ENCODE assay signal across 28 mouse cellular contexts in genomic region chr2:105951350-105951940, GRCm38 (mm10). TPM values are rescaled to one million over a fixed set of nuclear protein-coding genes. Genes with fewer than 3 reads are reported as not detected.
DNase-seq lines count a peak whose midpoint lies in the region; ATAC-seq and TF ChIP-seq lines count a peak whose summit lies in the region.
"Had no signal": no experiment of that assay in that cellular context is flagged by ENCODE, and none has a peak within 500 bp of the region (broad histone marks: within the 10 kb centered on the region; RNA-seq: fewer than 3 reads in every experiment).

No protein-coding gene starts in this region.

- peak; percentile 30 for DNase-seq in kidney, adult 9 months
- no peak for DNase-seq in kidney, adult 18-20 months
- no peak for DNase-seq in liver, embryonic 11.5 days (ENCODE audit: low spot score)
- no peak for DNase-seq in liver, postnatal 0 days
- DNase-seq: adrenal gland, adult 8-10 months; adrenal gland, postnatal 25 days; cerebellum, adult 11-12 months; cerebellum, adult 8-10 months; cerebellum, postnatal 10 days; cerebellum, postnatal 36 days; embryo, embryonic 11 days; gastrocnemius, postnatal 25 days; heart, adult 18-20 months; heart, postnatal 10 days; heart, postnatal 36 days had no signal

- peak; percentile 68 for ATAC-seq in liver, embryonic 16.5 days (ENCODE audit: low read depth)
- no peak for ATAC-seq in liver, embryonic 11.5 days (replicated peaks; ENCODE audit: low FRiP score)
- peak; percentile 53; the same call in 1 of the 2 replicates for ATAC-seq in intestine, embryonic 16.5 days
- ATAC-seq in liver, postnatal 0 days = peak; percentile 73
- ATAC-seq: activated CD4-positive, CD25-positive, alpha-beta regulatory T cell, adult 4 months; CD4-positive, CD25-positive, alpha-beta regulatory T cell, adult 4 months; forebrain, embryonic 15.5 days had no signal

- no peaks in the 10 kb centered on the region for H3K27me3 ChIP-seq in liver, embryonic 16.5 days (ENCODE audit: control insufficient read depth, insufficient read depth, low read depth, low read length)
- no peaks in the 10 kb centered on the region for H3K27me3 ChIP-seq in liver, embryonic 11.5 days (replicated peaks; ENCODE audit: control insufficient read depth, insufficient read depth, low read length)
- H3K27me3 ChIP-seq in intestine, embryonic 16.5 days (replicated peaks; ENCODE audit: control insufficient read depth, insufficient read depth, low read length) = no peaks in the 10 kb centered on the region
- H3K27me3 ChIP-seq in liver, postnatal 0 days (ENCODE audit: insufficient read depth, low read length) = no peaks in the 10 kb centered on the region
- H3K27me3 ChIP-seq: embryonic facial prominence, embryonic 13.5 days; forebrain, embryonic 12.5 days; forebrain, embryonic 15.5 days; heart, embryonic 12.5 days; heart, embryonic 15.5 days; hindbrain, embryonic 13.5 days had no signal

- H3K4me3 ChIP-seq in liver, embryonic 16.5 days (ENCODE audit: low read depth, low read length) = no peak overlapping the region
- H3K4me3 ChIP-seq in liver, embryonic 11.5 days (ENCODE audit: low read depth, low read length) = no peak overlapping the region
- H3K4me3 ChIP-seq in intestine, embryonic 16.5 days (ENCODE audit: low read length) = no peak overlapping the region
- H3K4me3 ChIP-seq in liver, postnatal 0 days (ENCODE audit: low read depth, low read length) = no peak overlapping the region
- H3K4me3 ChIP-seq: embryonic facial prominence, embryonic 10.5 days; embryonic facial prominence, embryonic 13.5 days; erythroblast, embryonic 14.5 days; forebrain, embryonic 12.5 days; forebrain, embryonic 15.5 days; heart, embryonic 12.5 days; heart, embryonic 15.5 days; hindbrain, embryonic 10.5 days; hindbrain, embryonic 13.5 days had no signal

- 73% methylated on average over 1 of the region's 1 CpGs for WGBS in liver, embryonic 16.5 days (ENCODE audit: insufficient replicate concordance)
- 83% methylated on average over 1 of the region's 1 CpGs for WGBS in liver, embryonic 11.5 days
- WGBS in intestine, embryonic 16.5 days = 60% methylated on average over 1 of the region's 1 CpGs
- WGBS in liver, postnatal 0 days (ENCODE audit: insufficient replicate concordance) = 54% methylated on average over 1 of the region's 1 CpGs

- H3K36me3 ChIP-seq in liver, embryonic 16.5 days (ENCODE audit: control insufficient read depth, insufficient read depth) = no peaks in the 10 kb centered on the region
- H3K36me3 ChIP-seq in liver, embryonic 11.5 days (ENCODE audit: control insufficient read depth, insufficient read depth, low read length) = no peaks in the 10 kb centered on the region
- H3K36me3 ChIP-seq in intestine, embryonic 16.5 days (ENCODE audit: control insufficient read depth, insufficient read depth, low read length) = no peaks in the 10 kb centered on the region
- H3K36me3 ChIP-seq in liver, postnatal 0 days (replicated peaks; ENCODE audit: insufficient read depth, low read length) = no peaks in the 10 kb centered on the region; the same call in 1 of the 2 replicates
- H3K36me3 ChIP-seq: forebrain, embryonic 12.5 days; forebrain, embryonic 15.5 days; heart, embryonic 12.5 days; heart, embryonic 15.5 days; hindbrain, embryonic 13.5 days had no signal

- H3K9ac ChIP-seq in liver, embryonic 16.5 days (ENCODE audit: low read depth, low read length) = no peak overlapping the region
- H3K9ac ChIP-seq in liver, embryonic 11.5 days (ENCODE audit: low read depth, low read length) = no peak overlapping the region
- H3K9ac ChIP-seq in intestine, embryonic 16.5 days (ENCODE audit: low read depth, low read length) = no peak overlapping the region
- no peak overlapping the region for H3K9ac ChIP-seq in liver, postnatal 0 days (replicated peaks)
- H3K9ac ChIP-seq: embryonic facial prominence, embryonic 13.5 days; forebrain, embryonic 12.5 days; forebrain, embryonic 15.5 days; heart, embryonic 12.5 days; heart, embryonic 15.5 days; hindbrain, embryonic 13.5 days had no signal

- H3K4me1 ChIP-seq in liver, embryonic 16.5 days (ENCODE audit: control insufficient read depth, low read depth, low read length) = peaks cover 4% of the 10 kb centered on the region; the same call in 1 of the 2 replicates
- no peaks in the 10 kb centered on the region for H3K4me1 ChIP-seq in liver, embryonic 11.5 days (replicated peaks; ENCODE audit: control insufficient read depth, insufficient read depth, low read length)
- H3K4me1 ChIP-seq in intestine, embryonic 16.5 days (ENCODE audit: control insufficient read depth, insufficient read depth, low read length) = no peaks in the 10 kb centered on the region
- H3K4me1 ChIP-seq in liver, postnatal 0 days (ENCODE audit: insufficient read depth) = peaks cover 5% of the 10 kb centered on the region; the same call in 1 of the 2 replicates
- H3K4me1 ChIP-seq: embryonic facial prominence, embryonic 10.5 days; embryonic facial prominence, embryonic 13.5 days; forebrain, embryonic 12.5 days; forebrain, embryonic 15.5 days; hindbrain, embryonic 10.5 days; hindbrain, embryonic 13.5 days had no signal

- TF ChIP-seq EP300 in liver, postnatal 0 days (IDR thresholded peaks at IDR 0.05; ENCODE audit: low read depth) = no peak

- no peaks in the 10 kb centered on the region for H3K9me3 ChIP-seq in liver, embryonic 16.5 days (replicated peaks; ENCODE audit: control insufficient read depth, low read length)
- no peaks in the 10 kb centered on the region for H3K9me3 ChIP-seq in liver, embryonic 11.5 days (ENCODE audit: control insufficient read depth, low read length)
- H3K9me3 ChIP-seq in intestine, embryonic 16.5 days (ENCODE audit: control insufficient read depth, low read length) = no peaks in the 10 kb centered on the region
- no peaks in the 10 kb centered on the region for H3K9me3 ChIP-seq in liver, postnatal 0 days (ENCODE audit: low read length)
- H3K9me3 ChIP-seq: embryonic facial prominence, embryonic 10.5 days; embryonic facial prominence, embryonic 13.5 days; forebrain, embryonic 12.5 days; forebrain, embryonic 15.5 days; heart, embryonic 12.5 days; heart, embryonic 15.5 days; hindbrain, embryonic 10.5 days; hindbrain, embryonic 13.5 days had no signal

- no peak overlapping the region for H3K4me2 ChIP-seq in liver, embryonic 16.5 days (ENCODE audit: low read depth, low read length)
- H3K4me2 ChIP-seq in liver, embryonic 11.5 days = no peak overlapping the region
- no peak overlapping the region for H3K4me2 ChIP-seq in intestine, embryonic 16.5 days (ENCODE audit: low read depth, low read length)
- H3K4me2 ChIP-seq in liver, postnatal 0 days (ENCODE audit: low read depth, low read length) = no peak overlapping the region
- H3K4me2 ChIP-seq: embryonic facial prominence, embryonic 13.5 days; forebrain, embryonic 12.5 days; forebrain, embryonic 15.5 days; heart, embryonic 12.5 days; heart, embryonic 15.5 days; hindbrain, embryonic 13.5 days had no signal

- TF ChIP-seq CTCF in liver, postnatal 0 days (IDR thresholded peaks at IDR 0.05; ENCODE audit: low read depth) = no peak

- peak overlapping the region; percentile 57; the same call in 1 of the 2 replicates for H3K27ac ChIP-seq in liver, embryonic 16.5 days (ENCODE audit: low read length)
- no peak overlapping the region for H3K27ac ChIP-seq in liver, embryonic 11.5 days (ENCODE audit: low read depth, low read length)
- H3K27ac ChIP-seq in intestine, embryonic 16.5 days (ENCODE audit: low read length) = no peak overlapping the region
- H3K27ac ChIP-seq in liver, postnatal 0 days (ENCODE audit: low read depth) = peak overlapping the region; percentile 71
- H3K27ac ChIP-seq: embryonic facial prominence, embryonic 10.5 days; embryonic facial prominence, embryonic 13.5 days; forebrain, embryonic 12.5 days; forebrain, embryonic 15.5 days; heart, embryonic 15.5 days; hindbrain, embryonic 10.5 days; hindbrain, embryonic 13.5 days had no signal

RNA-seq across cellular contexts. Expression of gene Immp1l, which starts 47.0 kb away (rescaled TPM):
- 56.3 and 62.8 TPM in 2 replicates for polyA plus RNA-seq in liver, embryonic 16.5 days (2015; fragmentation: Nextera tagmentation; extraction: Ambion mirVana)
- 105 and 110 TPM in 2 replicates for polyA plus RNA-seq in liver, embryonic 11.5 days (2014; fragmentation: Nextera tagmentation; extraction: Ambion mirVana)
- polyA plus RNA-seq in intestine, embryonic 16.5 days (2015; fragmentation: Nextera tagmentation; extraction: Ambion mirVana) = 118 and 121 TPM in 2 replicates
- polyA plus RNA-seq in liver, postnatal 0 days (2015; fragmentation: Nextera tagmentation; extraction: Ambion mirVana) = 64.4 and 68.9 TPM in 2 replicates

RNA-seq across cellular contexts. Expression of gene Elp4, which starts 47.1 kb away (rescaled TPM):
- polyA plus RNA-seq in liver, embryonic 16.5 days (2015; fragmentation: Nextera tagmentation; extraction: Ambion mirVana) = 13.4 and 13.6 TPM in 2 replicates
- 28.2 and 35.3 TPM in 2 replicates for polyA plus RNA-seq in liver, embryonic 11.5 days (2014; fragmentation: Nextera tagmentation; extraction: Ambion mirVana)
- 25.5 and 28.2 TPM in 2 replicates for polyA plus RNA-seq in intestine, embryonic 16.5 days (2015; fragmentation: Nextera tagmentation; extraction: Ambion mirVana)
- polyA plus RNA-seq in liver, postnatal 0 days (2015; fragmentation: Nextera tagmentation; extraction: Ambion mirVana) = 8.0 and 9.7 TPM in 2 replicates

RNA-seq across cellular contexts. Expression of gene Dnajc24, which starts 51.9 kb away (rescaled TPM):
- 11.0 and 14.9 TPM in 2 replicates for polyA plus RNA-seq in liver, embryonic 16.5 days (2015; fragmentation: Nextera tagmentation; extraction: Ambion mirVana)
- polyA plus RNA-seq in liver, embryonic 11.5 days (2014; fragmentation: Nextera tagmentation; extraction: Ambion mirVana) = 35.5 and 40.7 TPM in 2 replicates
- polyA plus RNA-seq in intestine, embryonic 16.5 days (2015; fragmentation: Nextera tagmentation; extraction: Ambion mirVana) = 30.2 TPM in 2 replicates
- 15.4 and 15.9 TPM in 2 replicates for polyA plus RNA-seq in liver, postnatal 0 days (2015; fragmentation: Nextera tagmentation; extraction: Ambion mirVana)

Comparison
In these comparisons a context has a peak if more than half of its experiments do, and no peak if none do; other contexts are left out.
1. H3K27ac ChIP-seq: peak in liver, embryonic 16.5 days (single experiment) and liver, postnatal 0 days (single experiment); none in liver, embryonic 11.5 days (single experiment) and intestine, embryonic 16.5 days (single experiment).